Mouse (Mus musculus): ENCODE data around the gene Fdx1.

The Fdx1 gene

DNA sequence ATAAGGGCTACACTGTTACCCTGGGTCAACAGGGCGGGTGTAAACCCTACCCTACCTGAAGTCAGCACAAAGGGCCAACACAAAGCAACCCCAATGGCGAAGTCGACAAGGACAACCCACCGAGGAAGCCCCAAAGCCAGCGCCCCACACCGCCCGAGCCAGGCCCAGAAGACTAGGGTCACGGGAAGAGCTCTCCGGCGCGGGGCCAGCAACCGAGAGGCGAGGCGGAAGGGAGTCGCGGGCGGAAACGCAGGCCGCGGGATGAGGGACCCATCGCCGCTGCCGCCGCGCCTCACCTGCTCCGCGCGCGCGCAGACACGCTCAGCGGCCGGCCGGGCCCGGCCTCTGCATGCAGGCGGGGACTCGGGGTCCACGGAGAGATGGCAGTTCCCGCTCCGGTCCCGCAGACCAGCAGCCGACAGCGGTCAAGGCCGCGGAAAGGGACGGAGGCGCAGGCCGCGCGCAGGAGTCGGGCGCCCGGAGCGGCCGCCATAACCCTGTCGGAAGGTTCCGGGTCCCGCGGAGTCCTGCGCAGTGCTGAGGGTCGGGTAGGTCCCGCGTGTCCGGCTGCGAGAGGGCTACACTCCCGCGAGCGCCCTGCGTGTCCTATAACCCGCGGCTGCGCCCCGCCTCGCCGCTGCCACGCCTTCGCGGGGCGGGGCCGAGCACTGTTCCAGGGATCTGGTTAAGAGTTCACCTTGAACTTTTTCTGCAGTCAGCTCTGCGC, at the start of gene Fdx1:
Fdx1 (minus strand) TSS at position 582 of the 727 bp plus-strand sequence.
- peak; percentile 58 for DNase-seq

DNA sequence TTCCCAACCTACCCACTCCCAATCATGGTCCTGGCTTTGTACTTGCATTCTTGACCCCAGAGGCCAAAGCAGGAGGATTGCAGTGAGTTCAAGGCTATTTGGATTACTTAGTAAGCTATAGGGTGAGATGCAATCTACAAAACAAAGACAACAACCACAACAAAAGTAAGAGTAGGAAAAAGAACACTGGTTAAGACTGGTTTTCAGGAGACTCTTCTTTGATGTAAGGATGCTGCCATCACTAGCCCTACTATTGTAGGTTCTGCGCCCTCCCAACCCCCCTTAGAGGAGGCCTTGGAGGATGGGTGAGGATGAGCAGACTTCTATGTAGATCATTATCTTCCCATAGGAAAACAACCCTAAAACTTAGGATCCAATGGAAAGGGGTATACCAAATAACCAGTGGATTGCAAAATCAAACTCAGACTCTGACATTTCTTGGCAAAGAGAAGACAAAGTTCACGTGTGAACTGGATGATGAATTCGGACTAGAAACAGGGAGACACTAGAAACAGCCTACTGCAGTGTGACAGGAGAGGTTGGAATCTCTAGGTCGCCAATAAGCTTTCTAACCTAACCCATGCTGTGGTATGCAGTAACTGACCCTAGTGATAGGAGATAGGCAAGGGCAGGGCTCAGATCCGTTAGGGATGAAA, 49.6 kb upstream of the Fdx1 start:
- no peak for DNase-seq

- no peak for DNase-seq
Measured at GRCm38 (mm10) chr9:52012311-52012710, 49.0 kb upstream of the Fdx1 start.

- no peak for DNase-seq
Measured at GRCm38 (mm10) chr9:52008511-52008910, 45.2 kb upstream of the Fdx1 start.

DNA sequence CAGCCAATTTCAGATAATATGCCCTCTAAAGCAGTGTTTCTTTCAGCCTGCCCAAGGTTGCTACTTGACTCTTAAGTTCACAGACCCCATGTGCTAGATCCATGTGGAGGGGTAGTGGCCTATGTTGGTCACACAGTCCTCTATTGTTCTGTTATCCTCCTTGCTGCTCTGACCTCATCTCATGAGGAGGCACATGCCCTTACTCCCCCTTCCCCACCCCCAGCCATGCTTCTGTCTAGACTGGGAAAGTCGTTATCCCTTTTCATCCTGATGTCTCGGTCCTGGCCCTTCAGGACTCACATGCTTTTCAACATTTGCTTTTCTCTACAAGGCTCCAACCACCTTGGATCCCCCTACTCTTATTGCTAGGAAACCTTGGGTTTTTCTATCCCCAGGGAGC, 44.0 kb upstream of the Fdx1 start:
- no peak for DNase-seq

DNA sequence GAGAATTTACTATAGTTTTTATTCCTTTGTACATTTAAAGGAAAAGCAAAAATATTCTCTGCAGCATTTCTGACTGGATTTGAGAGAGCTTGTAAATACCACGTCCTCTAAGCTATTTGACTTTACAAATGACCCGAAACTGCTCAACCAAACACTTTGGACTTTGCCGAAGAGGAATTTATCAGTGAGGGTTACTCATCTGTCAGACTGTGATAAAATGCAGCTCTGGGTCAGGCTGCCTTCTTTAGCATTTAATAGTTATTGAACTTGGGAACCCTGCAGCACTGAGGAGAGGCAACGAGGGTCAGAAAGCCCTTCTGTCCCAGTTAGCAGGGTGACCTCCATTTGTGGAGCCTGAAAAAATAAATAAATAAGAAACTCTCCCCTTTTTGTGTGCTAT, 40.1 kb upstream of the Fdx1 start:
- no peak for DNase-seq

DNA sequence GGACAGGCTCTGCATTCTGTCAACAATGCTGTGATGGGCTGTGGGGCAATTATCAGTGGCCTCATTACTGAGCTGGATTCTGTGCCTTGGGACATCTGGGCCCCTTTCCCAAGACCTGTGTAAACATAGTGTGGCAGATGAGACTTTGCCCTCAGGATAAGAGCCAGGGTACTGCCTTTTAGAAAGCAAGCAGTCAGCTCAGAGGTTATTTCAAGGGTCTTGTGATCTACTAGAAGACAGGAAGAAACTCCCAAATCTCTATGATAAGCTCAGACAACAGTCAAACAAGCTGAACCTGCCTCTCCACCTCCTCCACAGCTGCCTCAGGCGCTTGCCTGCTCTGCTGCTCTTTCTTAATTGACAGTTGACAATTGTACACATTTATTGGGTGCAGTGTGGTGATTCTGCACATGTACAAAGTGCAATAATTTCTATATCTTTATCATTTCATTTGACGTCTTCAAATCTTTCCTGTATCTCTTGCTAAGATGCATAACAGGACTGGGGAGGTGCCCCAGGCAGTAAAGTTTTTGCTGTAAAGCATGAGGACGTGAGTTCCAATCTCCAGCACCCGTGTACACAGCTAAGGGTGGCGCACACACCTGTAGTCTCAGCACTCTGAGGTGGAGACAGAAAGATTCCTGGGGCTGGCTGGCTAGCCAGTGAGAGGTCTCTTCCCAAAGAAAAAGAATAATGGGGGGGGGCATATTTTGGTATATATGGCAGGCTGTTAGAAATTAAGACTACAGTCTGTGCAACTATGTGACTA, 32.2 kb upstream of the Fdx1 start:
- no peak for DNase-seq

DNA sequence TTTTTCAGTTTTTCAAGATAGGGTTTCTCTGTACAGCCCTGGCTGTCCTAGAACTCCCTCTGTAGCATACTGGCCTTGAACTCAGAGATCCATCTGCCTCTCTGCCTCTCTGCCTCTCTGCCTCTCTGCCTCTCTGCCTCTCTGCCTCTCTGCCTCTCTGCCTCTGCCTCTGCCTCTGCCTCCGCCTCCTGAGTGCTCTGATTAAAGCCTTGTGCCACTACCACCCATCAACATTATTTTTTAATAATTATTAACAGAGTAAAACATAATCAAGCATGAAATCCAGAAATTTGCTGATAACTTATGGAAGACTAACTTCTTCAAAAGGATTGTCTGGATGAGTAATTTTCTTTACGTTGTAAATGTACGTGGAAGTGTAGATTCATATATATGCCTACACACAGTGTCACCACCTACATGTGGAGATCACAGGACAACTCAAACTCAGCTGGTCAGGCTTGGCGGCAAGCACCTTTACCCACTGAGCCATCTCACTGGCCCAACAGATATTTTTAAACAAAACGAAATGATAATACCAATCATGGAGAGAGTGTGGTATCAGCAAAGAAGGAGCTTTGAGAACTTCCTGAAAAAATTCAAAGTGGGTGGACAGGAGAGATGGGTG, 31.4 kb upstream of the Fdx1 start:
- no peak for DNase-seq

DNA sequence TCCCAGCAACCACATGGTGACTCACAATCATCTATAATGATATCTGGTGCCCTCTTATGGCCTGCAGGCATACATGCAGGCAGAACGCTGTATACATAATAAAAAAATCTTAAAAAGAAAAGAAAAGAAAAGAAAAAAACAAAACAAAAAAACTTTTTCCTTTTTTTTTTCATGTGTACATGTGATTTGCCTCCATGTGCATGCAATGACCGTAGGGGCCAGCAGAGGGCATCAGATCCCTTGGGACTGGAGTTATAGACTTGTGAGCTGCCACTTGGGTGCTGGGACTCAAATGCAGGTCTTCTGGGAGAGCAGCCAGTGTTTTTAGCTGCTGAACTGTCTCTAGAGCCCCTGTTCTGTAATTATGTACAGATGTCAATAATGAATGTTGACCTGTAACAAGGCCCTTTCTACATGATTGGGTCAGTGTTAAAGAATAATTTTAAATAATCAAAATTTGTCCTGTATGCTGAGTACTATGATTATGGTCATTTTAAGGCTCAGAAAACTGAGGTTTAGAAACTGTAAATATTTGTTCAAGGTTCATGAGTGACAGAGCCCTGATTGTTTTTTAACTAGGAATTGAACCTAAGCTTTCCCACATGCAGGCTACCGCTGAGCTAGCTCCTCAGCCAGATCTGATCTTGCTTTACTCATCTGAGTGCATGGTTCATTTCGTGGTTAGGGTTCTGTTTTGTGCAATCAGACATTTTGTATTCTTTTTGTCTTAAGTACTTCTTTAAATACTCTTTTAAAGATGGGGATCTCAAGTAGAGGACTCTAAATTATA, 30.3 kb upstream of the Fdx1 start:
- no peak for DNase-seq

- DNase-seq = no peak
Measured at GRCm38 (mm10) chr9:51991241-51991876, 28.0 kb upstream of the Fdx1 start.

DNA sequence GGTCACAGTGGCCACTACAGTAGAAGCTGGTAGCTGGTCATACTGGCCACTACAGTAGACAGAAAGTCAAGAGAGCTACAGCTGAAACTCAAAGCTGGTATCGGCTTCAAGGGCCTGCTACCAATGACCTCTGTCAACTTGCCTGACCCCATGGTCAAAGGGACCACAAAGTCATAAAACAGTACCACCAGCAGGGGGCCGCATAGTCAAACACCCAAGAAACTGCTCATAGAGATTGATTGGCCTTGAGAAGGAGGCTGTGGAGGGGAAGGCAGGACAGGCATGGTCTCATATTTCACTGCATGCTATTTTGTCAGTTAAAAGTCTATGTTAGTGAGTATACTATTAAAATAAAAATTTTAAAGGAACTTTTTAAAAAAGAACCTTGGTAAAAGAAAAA, 27.5 kb upstream of the Fdx1 start:
- no peak for DNase-seq

DNA sequence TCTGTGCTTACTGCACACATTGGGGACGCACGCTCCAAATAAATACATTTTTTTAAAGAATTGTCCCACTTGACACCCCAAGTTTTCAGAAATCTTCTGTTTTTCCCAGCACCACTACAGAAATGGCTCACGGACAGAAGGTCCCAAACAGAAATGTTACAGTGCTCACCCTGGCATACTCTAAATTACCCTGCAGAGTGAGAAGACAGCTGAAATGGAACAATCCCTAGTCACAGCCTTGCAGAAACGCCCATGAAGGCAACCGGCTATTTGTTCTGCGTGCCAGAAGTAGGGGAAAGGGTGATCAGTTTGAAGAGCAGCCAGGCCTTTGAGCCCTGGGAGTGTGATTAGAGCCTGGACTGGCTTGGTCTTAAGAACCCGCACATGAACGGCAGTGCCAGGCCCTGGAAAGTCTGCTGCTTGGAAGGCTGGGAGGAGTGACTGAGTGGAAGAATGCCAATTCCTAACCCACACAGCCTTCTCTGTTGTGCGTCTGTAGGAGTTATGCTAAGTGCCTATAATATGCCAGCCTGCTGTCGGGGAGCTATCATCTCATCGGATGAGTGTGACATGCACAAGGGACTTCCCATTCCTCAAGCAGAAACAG, 22.2 kb upstream of the Fdx1 start:
- DNase-seq = peak; percentile 62

GRCm38 (mm10) chr9:51981131-51981530, 17.8 kb upstream of the Fdx1 start:
- DNase-seq = no peak

GRCm38 (mm10) chr9:51979301-51979700, 15.9 kb upstream of the Fdx1 start:
- no peak for DNase-seq

GRCm38 (mm10) chr9:51978545-51979259, 15.3 kb upstream of the Fdx1 start:
- no peak for DNase-seq

GRCm38 (mm10) chr9:51977439-51978000, 14.2 kb upstream of the Fdx1 start:
- DNase-seq = peak; percentile 66

DNA sequence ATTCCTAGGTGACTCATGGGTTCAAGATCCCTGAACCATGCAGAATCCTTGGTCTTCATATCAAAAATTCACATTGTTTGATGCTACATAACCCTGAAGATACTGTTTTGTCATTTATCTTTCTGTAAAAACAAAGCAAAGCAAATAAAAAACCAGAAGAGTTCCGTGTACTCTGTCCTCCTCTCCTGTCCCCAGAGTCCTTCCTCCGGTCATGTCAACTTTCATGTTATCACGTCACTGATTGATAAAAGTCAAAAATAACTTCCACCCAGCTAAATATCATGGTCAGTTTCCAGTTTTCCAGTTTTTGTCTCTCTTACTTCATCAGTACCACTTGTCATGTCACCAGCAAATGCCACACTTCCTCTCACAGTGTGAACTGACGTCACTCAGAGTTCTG, 11.5 kb upstream of the Fdx1 start:
- no peak for DNase-seq

DNA sequence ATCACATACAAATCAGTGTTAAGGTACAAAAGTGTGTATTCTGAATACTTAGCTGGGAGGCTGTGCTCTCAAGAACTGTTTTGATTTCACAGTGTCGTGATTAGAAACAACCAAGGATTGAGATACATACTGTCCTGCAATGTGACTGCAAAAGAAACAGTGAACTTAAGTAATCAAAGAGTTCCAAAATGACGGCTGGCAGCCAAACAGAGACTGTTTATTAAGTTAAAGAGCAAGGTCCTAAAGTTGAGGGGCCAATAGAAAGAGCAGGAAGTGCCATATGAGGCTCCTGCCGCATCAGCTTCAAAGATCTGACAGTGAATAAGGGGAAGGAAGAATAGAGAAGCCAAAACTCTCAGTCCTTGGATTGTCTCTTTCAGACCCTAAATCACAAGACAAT, 10.5 kb upstream of the Fdx1 start:
- no peak for DNase-seq

- no peak for DNase-seq
Measured at GRCm38 (mm10) chr9:51966373-51966772, 3.0 kb upstream of the Fdx1 start.

- no peak for DNase-seq
Measured at GRCm38 (mm10) chr9:51964110-51964509, 754 bp upstream of the Fdx1 start.
